Mouse (Mus musculus): Measurements from ENCODE around the gene Vmn1r232.

Gene Vmn1r232

DNA sequence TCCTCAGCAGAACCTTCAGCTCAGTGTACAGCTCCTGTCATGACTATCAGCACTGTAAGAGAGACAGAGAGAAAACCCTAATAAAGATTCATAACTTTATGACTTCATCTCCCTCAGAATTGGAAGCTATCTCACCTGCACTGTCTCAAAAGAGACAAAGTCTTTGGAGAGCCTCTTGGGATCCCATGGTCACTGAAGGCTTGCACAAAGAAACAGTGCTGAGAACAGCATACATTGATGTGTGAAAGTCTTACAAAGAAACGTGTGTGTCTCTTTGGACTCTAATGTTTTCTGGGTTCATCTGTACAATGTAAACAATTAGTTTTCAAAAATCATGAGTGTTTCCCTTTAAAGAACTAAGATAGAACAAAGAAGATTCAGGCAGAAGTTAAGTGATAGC is at the start of gene Vmn1r232:
TSS of gene Vmn1r232 (minus strand) at position 101 of the 400 bp plus-strand sequence.
- DNase-seq (ENCODE audit: low spot score) = no peak

DNA sequence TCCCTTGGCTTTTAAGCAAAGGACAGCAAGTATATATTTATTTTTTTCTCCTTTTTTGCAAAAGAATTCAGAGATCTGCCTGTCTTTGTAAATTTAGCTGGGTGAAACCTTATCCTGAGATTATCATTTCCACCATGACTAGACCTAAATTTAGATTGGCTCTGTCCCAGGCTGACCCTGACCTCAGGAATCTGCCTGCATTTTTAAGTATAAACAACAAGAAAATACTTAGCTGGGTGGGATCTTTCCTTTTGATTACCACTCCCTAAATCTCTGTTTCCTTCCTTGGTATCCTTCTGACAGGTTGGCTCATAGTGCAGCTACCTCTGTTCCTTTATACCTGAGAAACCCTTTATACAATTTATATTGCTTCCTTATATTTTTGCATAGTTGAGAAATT is 47.2 kb upstream of the Vmn1r232 start:
- no peak for DNase-seq (ENCODE audit: low spot score)

DNA sequence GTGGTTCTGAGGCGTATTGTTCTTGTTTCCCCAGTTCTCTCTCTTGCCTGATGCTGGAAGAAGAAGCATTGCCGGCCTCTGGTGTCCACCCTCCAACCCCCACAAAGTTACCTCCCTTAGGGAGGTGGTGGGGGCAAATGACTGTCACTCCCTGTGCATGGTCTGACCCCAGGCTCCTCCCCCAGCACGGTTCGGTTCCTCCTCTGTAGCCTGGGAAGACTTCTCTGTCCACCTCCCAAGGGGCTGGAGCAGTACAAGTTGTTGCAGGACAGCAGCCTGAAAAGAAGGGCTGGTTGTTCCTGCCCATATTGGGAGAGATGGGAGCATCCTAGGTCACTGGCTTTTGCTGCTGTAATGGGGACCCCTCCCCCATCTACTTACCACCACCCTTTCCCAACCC is 45.9 kb upstream of the Vmn1r232 start:
- DNase-seq (ENCODE audit: low spot score) = no peak

DNA sequence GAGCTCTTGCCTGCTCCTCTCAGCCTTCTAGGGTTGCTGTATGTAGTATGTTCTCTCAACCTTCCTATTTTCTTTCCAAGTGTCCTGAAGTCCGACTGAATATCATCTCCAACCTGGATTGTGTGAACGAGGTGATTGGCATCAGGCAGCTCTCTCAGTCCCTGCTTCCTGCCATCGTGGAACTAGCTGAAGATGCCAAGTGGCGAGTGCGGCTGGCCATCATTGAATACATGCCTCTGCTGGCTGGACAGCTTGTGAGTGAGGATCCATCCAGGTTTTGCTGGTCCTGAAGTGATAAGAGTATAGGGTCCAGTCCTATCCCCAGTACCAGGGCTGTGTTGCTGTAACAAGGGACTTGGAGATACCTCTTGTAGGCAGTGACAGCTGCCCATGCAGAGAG is 40.9 kb upstream of the Vmn1r232 start:
- no peak for DNase-seq (ENCODE audit: low spot score)

DNA sequence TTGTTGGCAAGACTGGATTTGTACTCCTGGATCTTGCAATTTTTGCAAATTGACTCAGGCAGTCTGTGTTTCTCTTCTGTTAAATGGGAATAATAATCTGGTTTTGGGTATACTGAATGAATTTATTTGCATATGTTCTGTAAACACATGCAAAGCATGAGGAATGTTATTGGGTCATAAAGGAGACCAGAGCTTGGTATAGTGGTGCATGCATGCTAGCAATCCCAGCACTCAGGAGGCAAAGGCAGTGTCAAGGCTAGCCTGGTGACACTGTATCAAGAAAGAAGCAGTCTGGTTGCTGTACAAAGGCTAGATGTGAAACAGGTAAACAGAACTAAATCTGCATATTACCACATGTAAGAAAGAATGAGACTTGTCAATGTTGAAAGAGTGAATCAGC is 27.1 kb upstream of the Vmn1r232 start:
- DNase-seq (ENCODE audit: low spot score) = no peak

DNA sequence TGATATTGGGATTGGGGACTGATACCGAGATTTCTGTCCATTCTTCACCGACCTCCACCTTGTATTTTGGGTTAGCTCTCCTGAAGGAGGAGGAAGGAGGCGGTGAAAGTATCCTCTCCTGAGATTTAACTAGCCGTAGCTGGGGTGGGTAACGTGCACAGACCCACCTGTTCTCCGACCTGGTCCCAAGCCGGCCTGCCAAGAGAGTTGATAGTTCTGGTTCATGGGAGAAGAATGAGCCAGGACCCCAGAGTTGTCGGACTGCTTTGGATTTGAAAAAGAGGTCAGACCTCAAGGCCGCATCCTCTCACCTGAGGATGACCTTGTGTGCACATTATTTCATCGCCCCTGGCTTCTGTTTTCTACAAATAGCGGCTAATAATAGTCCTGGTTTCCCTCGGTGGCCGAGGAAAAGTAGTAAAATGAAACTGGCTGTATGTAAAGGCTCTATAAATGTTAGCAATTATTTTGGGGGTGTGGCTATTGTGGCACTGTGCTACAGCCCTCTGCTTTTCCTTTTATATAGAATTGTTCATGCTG is 26.6 kb upstream of the Vmn1r232 start:
- DNase-seq (ENCODE audit: low spot score) = no peak

DNA sequence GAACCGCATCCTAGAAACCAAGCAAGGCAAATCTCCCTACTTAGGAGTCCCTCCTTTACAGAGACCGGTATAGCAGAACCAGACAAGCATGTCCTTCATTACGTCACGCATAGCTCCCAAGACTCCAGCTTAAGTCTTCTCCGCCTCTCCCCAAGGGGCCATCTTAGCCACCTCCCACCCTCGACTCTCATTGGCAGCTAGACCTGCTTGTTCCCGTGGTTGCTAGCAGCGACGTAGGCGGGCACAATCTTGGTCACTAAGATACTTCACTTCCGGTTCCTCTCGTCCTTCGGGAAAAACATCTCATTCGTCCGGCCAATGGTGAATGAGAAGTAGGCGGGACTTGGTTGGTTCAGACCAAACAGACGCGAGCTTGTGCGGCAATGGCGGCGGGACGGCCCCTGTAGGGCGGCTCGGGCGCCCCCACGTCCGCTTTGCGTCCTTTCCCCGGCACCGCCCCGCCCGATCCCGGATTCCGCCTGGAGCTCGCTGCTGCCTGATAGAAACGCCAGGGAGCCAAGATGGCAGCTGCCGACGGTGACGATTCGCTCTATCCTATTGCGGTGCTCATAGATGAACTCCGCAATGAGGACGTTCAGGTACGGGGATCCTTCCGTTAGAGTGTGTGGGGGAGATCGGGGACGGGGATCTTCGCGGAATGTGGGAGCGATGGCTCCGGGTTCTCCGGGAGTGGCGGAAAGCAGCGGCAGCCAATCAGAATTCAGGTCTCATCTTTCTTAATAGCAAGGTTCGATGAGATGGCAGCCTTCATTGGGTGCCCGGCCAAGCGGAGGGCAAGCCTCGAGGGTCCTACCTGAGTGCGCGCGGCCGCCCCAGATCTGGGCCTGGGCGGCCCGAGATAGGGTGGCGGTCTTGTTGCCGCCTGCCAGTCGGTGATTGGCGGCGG is 25.7 kb upstream of the Vmn1r232 start, which contains the start of gene Ppp2r1a:
TSS of gene Ppp2r1a (plus strand) at position 327 of the 907 bp plus-strand sequence.
- DNase-seq (ENCODE audit: low spot score) = peak; percentile 97

DNA sequence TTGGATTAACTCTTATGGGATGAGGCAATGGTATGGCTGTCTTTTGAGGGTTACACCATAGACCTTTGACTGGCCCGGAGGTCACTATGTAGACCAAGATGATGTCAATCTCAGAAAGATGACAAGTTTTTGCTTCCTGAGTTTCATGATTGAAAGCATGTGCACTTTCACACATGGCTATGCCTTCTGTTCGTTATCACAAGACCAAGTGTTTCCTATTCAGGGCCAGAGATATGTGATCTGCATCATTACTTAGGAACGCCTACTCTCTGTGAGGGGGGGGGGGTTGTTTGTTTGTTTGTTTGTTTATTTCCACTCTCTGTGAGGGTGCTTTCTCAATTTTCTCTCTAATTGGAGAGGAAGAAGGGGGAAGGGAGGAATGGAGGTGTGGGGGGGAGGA is 24.7 kb upstream of the Vmn1r232 start:
- no peak for DNase-seq (ENCODE audit: low spot score)

DNA sequence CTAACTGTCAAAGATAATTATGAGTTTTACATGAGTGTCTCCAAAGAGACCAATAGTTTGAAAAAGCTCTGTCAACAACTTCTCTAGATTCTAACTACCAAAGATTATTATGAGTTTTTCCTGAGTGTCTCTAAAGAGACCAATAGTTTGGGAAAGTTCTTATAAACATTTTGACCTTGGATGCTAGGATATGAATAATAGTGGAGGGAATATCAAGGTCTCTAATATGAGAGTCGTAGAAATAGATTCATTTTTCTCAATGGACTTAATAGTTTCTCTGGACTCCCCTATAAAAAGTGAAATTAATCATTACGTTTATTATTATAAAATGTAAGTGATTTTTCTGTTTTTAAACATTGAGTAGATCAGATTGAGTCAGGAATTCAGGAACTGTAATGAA is 14.5 kb downstream of the Vmn1r232 start, which contains the start of gene Vmn1r231:
TSS of gene Vmn1r231 (minus strand) at position 101 of the 400 bp plus-strand sequence.
- DNase-seq (ENCODE audit: low spot score) = no peak

Data from testis, postnatal 10 days (tissue).